Mouse (Mus musculus): ENCODE measurements around the gene Gpr88. TPM values are rescaled to one million over a fixed set of nuclear protein-coding genes. Genes with fewer than 3 reads are reported as not detected.
"Not testable (repeated sequence)": the region's sequence is repeated elsewhere in the genome, so short reads cannot be mapped to it uniquely, and the experiment has no call there.

Gene Gpr88
- polyA plus RNA-seq, 1 experiment from 2014 or later, result 5.5 TPM

GRCm38 (mm10) chr3:116237527-116237926 is 15.8 kb downstream of the Gpr88 start:
- no peaks in the 10 kb centered on the region for H3K36me3 ChIP-seq
- H3K4me3 ChIP-seq, result no peak overlapping the region
- no peak overlapping the region for H3K9ac ChIP-seq
- 84% methylated on average over 5 of the region's 5 CpGs for WGBS
- no peaks in the 10 kb centered on the region for H3K27me3 ChIP-seq
- H3K4me1 ChIP-seq, result no peaks in the 10 kb centered on the region
- no peak overlapping the region for H3K4me2 ChIP-seq
- ATAC-seq (ENCODE audit: insufficient number of reproducible peaks, low FRiP score, low TSS enrichment, low read depth), result no peak
- H3K27ac ChIP-seq, result no peak overlapping the region
- H3K9me3 ChIP-seq, result no peaks in the 10 kb centered on the region

GRCm38 (mm10) chr3:116236856-116237255 is 16.4 kb downstream of the Gpr88 start:
- H3K4me2 ChIP-seq, result no peak overlapping the region
- no peak for ATAC-seq (ENCODE audit: insufficient number of reproducible peaks, low FRiP score, low TSS enrichment, low read depth)
- no peak overlapping the region for H3K4me3 ChIP-seq
- H3K27me3 ChIP-seq, result no peaks in the 10 kb centered on the region
- no peak overlapping the region for H3K9ac ChIP-seq
- no peaks in the 10 kb centered on the region for H3K36me3 ChIP-seq
- no peak overlapping the region for H3K27ac ChIP-seq
- H3K4me1 ChIP-seq, result no peaks in the 10 kb centered on the region
- 76% methylated on average over 4 of the region's 4 CpGs for WGBS
- H3K9me3 ChIP-seq, result no peaks in the 10 kb centered on the region

- Histone ChIP-seq H3K4me1 (peaks cover 6% of the 10 kb centered on the region; the same call in 1 of the 2 replicates), H3K27ac (no peak overlapping the region), H3K4me3 (no peak overlapping the region), H3K36me3 (no peaks in the 10 kb centered on the region), H3K9ac (no peak overlapping the region), H3K27me3 (no peaks in the 10 kb centered on the region), H3K9me3 (no peaks in the 10 kb centered on the region), H3K4me2 (no peak overlapping the region)
- ATAC-seq (ENCODE audit: insufficient number of reproducible peaks, low FRiP score, low TSS enrichment, low read depth), result no peak
- 92% methylated on average over 3 of the region's 3 CpGs for WGBS
These were observed 19.8 kb downstream of the Gpr88 start for GRCm38 (mm10) chr3:116233515-116233914.

GRCm38 (mm10) chr3:116232763-116233162 is 20.5 kb downstream of the Gpr88 start:
- Histone ChIP-seq H3K4me3 (no peak overlapping the region), H3K36me3 (no peaks in the 10 kb centered on the region), H3K4me1 (peaks cover 10% of the 10 kb centered on the region), H3K9me3 (no peaks in the 10 kb centered on the region), H3K27ac (no peak overlapping the region), H3K27me3 (no peaks in the 10 kb centered on the region), H3K4me2 (no peak overlapping the region), H3K9ac (no peak overlapping the region)
- no peak for ATAC-seq (ENCODE audit: insufficient number of reproducible peaks, low FRiP score, low TSS enrichment, low read depth)
- 58% methylated on average over 5 of the region's 5 CpGs for WGBS

GRCm38 (mm10) chr3:116229336-116229735 is 24.0 kb downstream of the Gpr88 start:
- no peak overlapping the region for H3K9ac ChIP-seq
- 72% methylated on average over 4 of the region's 4 CpGs for WGBS
- H3K4me3 ChIP-seq, result no peak overlapping the region
- no peak overlapping the region for H3K27ac ChIP-seq
- no peaks in the 10 kb centered on the region for H3K9me3 ChIP-seq
- H3K27me3 ChIP-seq, result no peaks in the 10 kb centered on the region
- no peaks in the 10 kb centered on the region for H3K36me3 ChIP-seq
- peaks cover 12% of the 10 kb centered on the region for H3K4me1 ChIP-seq
- H3K4me2 ChIP-seq, result no peak overlapping the region
- no peak for ATAC-seq (ENCODE audit: insufficient number of reproducible peaks, low FRiP score, low TSS enrichment, low read depth)

- no peak; the same call in 1 of the 2 replicates for ATAC-seq (ENCODE audit: insufficient number of reproducible peaks, low FRiP score, low TSS enrichment, low read depth)
- Histone ChIP-seq H3K4me1 (peaks cover 12% of the 10 kb centered on the region), H3K27ac (no peak overlapping the region), H3K4me2 (no peak overlapping the region), H3K4me3 (no peak overlapping the region), H3K9me3 (no peaks in the 10 kb centered on the region), H3K27me3 (no peaks in the 10 kb centered on the region), H3K36me3 (no peaks in the 10 kb centered on the region), H3K9ac (no peak overlapping the region)
- WGBS, result 34% methylated on average over 11 of the region's 11 CpGs
These were observed 24.7 kb downstream of the Gpr88 start for GRCm38 (mm10) chr3:116228360-116229245.

GRCm38 (mm10) chr3:116227383-116227782 is 25.9 kb downstream of the Gpr88 start:
- H3K27ac ChIP-seq, result no peak overlapping the region
- WGBS, result 36% methylated on average over 5 of the region's 5 CpGs
- no peak overlapping the region for H3K9ac ChIP-seq
- no peaks in the 10 kb centered on the region for H3K36me3 ChIP-seq
- H3K4me2 ChIP-seq, result no peak overlapping the region
- H3K27me3 ChIP-seq, result no peaks in the 10 kb centered on the region
- H3K4me1 ChIP-seq, result peaks cover 15% of the 10 kb centered on the region
- no peak for ATAC-seq (ENCODE audit: insufficient number of reproducible peaks, low FRiP score, low TSS enrichment, low read depth)
- H3K9me3 ChIP-seq, result no peaks in the 10 kb centered on the region
- no peak overlapping the region for H3K4me3 ChIP-seq

- Histone ChIP-seq H3K4me3 (no peak overlapping the region), H3K27me3 (no peaks in the 10 kb centered on the region), H3K27ac (no peak overlapping the region), H3K36me3 (no peaks in the 10 kb centered on the region), H3K9ac (no peak overlapping the region), H3K4me1 (peaks cover 15% of the 10 kb centered on the region), H3K4me2 (no peak overlapping the region), H3K9me3 (no peaks in the 10 kb centered on the region)
- no peak for ATAC-seq (ENCODE audit: insufficient number of reproducible peaks, low FRiP score, low TSS enrichment, low read depth)
- 84% methylated on average over 6 of the region's 6 CpGs for WGBS
These were observed 26.4 kb downstream of the Gpr88 start for GRCm38 (mm10) chr3:116226915-116227314.

- H3K9me3 ChIP-seq, result no peaks in the 10 kb centered on the region
- no peak for ATAC-seq (ENCODE audit: insufficient number of reproducible peaks, low FRiP score, low TSS enrichment, low read depth)
- H3K9ac ChIP-seq, result no peak overlapping the region
- H3K4me1 ChIP-seq, result peaks cover 5% of the 10 kb centered on the region; the same call in 1 of the 2 replicates
- no peak overlapping the region for H3K4me3 ChIP-seq
- WGBS, result 33% methylated on average over 17 of the region's 17 CpGs
- H3K27me3 ChIP-seq, result no peaks in the 10 kb centered on the region
- H3K36me3 ChIP-seq, result no peaks in the 10 kb centered on the region
- H3K27ac ChIP-seq, result no peak overlapping the region
- H3K4me2 ChIP-seq, result no peak overlapping the region
These were observed 30.6 kb downstream of the Gpr88 start for GRCm38 (mm10) chr3:116222511-116223243.

GRCm38 (mm10) chr3:116221686-116222010 is 31.7 kb downstream of the Gpr88 start:
- H3K9ac ChIP-seq, result no peak overlapping the region
- H3K4me1 ChIP-seq, result peaks cover 3% of the 10 kb centered on the region; the same call in 1 of the 2 replicates
- H3K27ac ChIP-seq, result no peak overlapping the region
- H3K36me3 ChIP-seq, result no peaks in the 10 kb centered on the region
- H3K27me3 ChIP-seq, result no peaks in the 10 kb centered on the region
- no peaks in the 10 kb centered on the region for H3K9me3 ChIP-seq
- no peak overlapping the region for H3K4me3 ChIP-seq
- WGBS, result 20% methylated on average over 3 of the region's 3 CpGs
- ATAC-seq (ENCODE audit: insufficient number of reproducible peaks, low FRiP score, low TSS enrichment, low read depth), result no peak
- H3K4me2 ChIP-seq, result no peak overlapping the region

- no peak overlapping the region for H3K4me3 ChIP-seq
- no peak for ATAC-seq (ENCODE audit: insufficient number of reproducible peaks, low FRiP score, low TSS enrichment, low read depth)
- no peak overlapping the region for H3K4me2 ChIP-seq
- H3K4me1 ChIP-seq, result peaks cover 3% of the 10 kb centered on the region; the same call in 1 of the 2 replicates
- no peak overlapping the region for H3K27ac ChIP-seq
- H3K9me3 ChIP-seq, result no peaks in the 10 kb centered on the region
- H3K36me3 ChIP-seq, result no peaks in the 10 kb centered on the region
- H3K9ac ChIP-seq, result no peak overlapping the region
- 60% methylated on average over 6 of the region's 6 CpGs for WGBS
- H3K27me3 ChIP-seq, result no peaks in the 10 kb centered on the region
These were observed 32.2 kb downstream of the Gpr88 start for GRCm38 (mm10) chr3:116220980-116221685.

- not testable (repeated sequence) for H3K36me3 ChIP-seq; ATAC-seq (ENCODE audit: insufficient number of reproducible peaks, low FRiP score, low TSS enrichment, low read depth)
- WGBS, result 67% methylated on average over 6 of the region's 6 CpGs
These were observed 35.9 kb downstream of the Gpr88 start for GRCm38 (mm10) chr3:116217398-116217797.

More at GRCm38 (mm10) chr3:116217398-116217797, 35.9 kb downstream of the Gpr88 start:
- not testable (repeated sequence) for H3K4me1 ChIP-seq, H3K27ac ChIP-seq, H3K4me3 ChIP-seq, H3K9me3 ChIP-seq, H3K9ac ChIP-seq, H3K4me2 ChIP-seq, H3K27me3 ChIP-seq
